Mouse (Mus musculus): ENCODE data around the gene Kif7. TPM values are rescaled to one million over a fixed set of nuclear protein-coding genes. Genes with fewer than 3 reads are reported as not detected.
A peak's percentile ranks its signal among the peaks of the same experiment; 100 is the strongest.

Kif7 gene
- total and polyA plus RNA-seq, 3 experiments = 0.80 to 1.3 (median 1.2) TPM

GRCm38 (mm10) chr7:79680231-79680630 lies 35.3 kb downstream of the Kif7 start:
- 93% methylated on average over 2 of the region's 2 CpGs for WGBS
- Histone ChIP-seq H3K79me2 (replicated peaks; ENCODE audit: control insufficient read depth, insufficient read depth, low read length) (no peaks in the 10 kb centered on the region), H3K9ac (ENCODE audit: low read depth, low read length) (no peak overlapping the region), H3K27me3 (ENCODE audit: control insufficient read depth, insufficient read depth, low read length) (no peaks in the 10 kb centered on the region), H3K4me1 (ENCODE audit: control insufficient read depth, insufficient read depth, low read length) (no peaks in the 10 kb centered on the region), H3K36me3 (ENCODE audit: control insufficient read depth, insufficient read depth, low read length) (no peaks in the 10 kb centered on the region), H3K27ac (no peak overlapping the region), H3K4me3 (no peak overlapping the region)
- intact Hi-C loops (cut with DNase I) = no loop called here
- TF ChIP-seq POLR2A (IDR thresholded peaks at IDR 0.05; ENCODE audit: insufficient read depth, low read depth, low read length) = no peak
- TF ChIP-seq EP300 (IDR thresholded peaks at IDR 0.05; ENCODE audit: insufficient read depth, low read depth, low read length) = no peak
- no peak for TF ChIP-seq CTCF (IDR thresholded peaks at IDR 0.05)
- DNase-seq = no peak

DNA sequence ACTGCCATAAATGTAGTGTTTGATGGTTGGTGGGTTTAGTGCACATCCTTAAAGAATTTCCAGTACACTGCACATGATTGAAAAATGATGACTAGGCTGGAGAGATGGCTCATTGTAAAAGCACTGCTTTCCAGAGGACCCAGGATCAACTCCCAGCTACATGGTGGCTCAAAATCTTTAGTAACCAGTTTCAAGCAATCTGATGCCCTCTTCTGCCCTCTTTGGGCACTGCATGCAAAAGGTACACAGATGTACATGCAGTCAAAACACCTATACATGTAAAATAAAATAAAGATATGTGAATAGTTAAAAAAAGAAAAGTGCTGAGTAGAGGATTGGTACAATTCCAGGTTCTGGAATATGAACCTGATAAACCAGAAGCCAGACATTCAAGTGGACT lies 36.3 kb downstream of the Kif7 start:
- no peaks in the 10 kb centered on the region for H3K36me3 ChIP-seq (ENCODE audit: control insufficient read depth, insufficient read depth, low read length)
- TF ChIP-seq POLR2A (IDR thresholded peaks at IDR 0.05; ENCODE audit: insufficient read depth, low read depth, low read length) = no peak
- TF ChIP-seq CTCF (IDR thresholded peaks at IDR 0.05) = peak; percentile 51
- no peak for TF ChIP-seq EP300 (IDR thresholded peaks at IDR 0.05; ENCODE audit: insufficient read depth, low read depth, low read length)

DNA sequence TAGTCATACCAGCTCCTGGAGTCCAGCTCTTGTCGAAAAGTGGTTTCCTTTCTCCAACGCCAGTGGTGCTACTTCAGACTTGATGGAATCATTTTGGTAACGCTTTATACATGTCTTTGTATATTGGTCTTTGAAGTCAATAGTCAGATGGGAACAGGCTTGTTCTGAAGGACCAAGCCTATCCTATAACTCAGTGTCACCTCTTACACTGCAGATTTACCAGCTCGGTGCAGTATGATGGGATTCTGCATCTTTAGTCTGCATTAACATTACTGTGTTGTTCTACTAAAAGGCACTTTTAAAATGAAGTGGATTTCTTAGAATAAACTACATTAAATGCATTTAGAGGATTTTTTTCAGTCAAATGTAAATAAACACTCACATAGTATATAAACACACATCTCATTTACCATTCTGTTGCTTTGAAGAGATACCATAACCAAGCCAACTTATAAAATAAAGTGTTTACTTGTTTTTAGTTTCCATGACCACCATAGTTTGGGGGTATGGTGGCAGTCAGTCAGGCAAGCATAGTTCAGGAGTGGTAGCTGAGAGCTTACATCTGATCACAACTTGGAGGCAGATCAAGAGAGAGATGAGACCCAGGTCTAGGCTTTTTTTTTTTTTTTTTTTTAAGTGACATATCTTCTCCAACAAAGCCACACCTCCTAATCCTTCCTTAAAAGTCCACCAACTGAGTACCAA lies 44.5 kb downstream of the Kif7 start:
- DNase-seq = no peak
- no peak overlapping the region for H3K27ac ChIP-seq
- no peak for TF ChIP-seq CTCF (IDR thresholded peaks at IDR 0.05)
- no peak for TF ChIP-seq EP300 (IDR thresholded peaks at IDR 0.05; ENCODE audit: insufficient read depth, low read depth, low read length)
- TF ChIP-seq POLR2A (IDR thresholded peaks at IDR 0.05; ENCODE audit: insufficient read depth, low read depth, low read length) = no peak
- no peak overlapping the region for H3K9ac ChIP-seq (ENCODE audit: low read depth, low read length)
- H3K4me3 ChIP-seq = no peak overlapping the region
- no peaks in the 10 kb centered on the region for H3K4me1 ChIP-seq (ENCODE audit: control insufficient read depth, insufficient read depth, low read length)
- WGBS = 94% methylated on average over 4 of the region's 4 CpGs
- intact Hi-C loops (cut with DNase I) = no loop called here
- no peaks in the 10 kb centered on the region for H3K79me2 ChIP-seq (replicated peaks; ENCODE audit: control insufficient read depth, insufficient read depth, low read length)
- H3K27me3 ChIP-seq (ENCODE audit: control insufficient read depth, insufficient read depth, low read length) = no peaks in the 10 kb centered on the region
- H3K36me3 ChIP-seq (ENCODE audit: control insufficient read depth, insufficient read depth, low read length) = no peaks in the 10 kb centered on the region

More for the DNA sequence above, 36.3 kb downstream of the Kif7 start:
- DNase-seq = no peak
- Histone ChIP-seq H3K4me1 (ENCODE audit: control insufficient read depth, insufficient read depth, low read length) (no peaks in the 10 kb centered on the region), H3K4me3 (no peak overlapping the region), H3K79me2 (replicated peaks; ENCODE audit: control insufficient read depth, insufficient read depth, low read length) (no peaks in the 10 kb centered on the region), H3K9ac (ENCODE audit: low read depth, low read length) (no peak overlapping the region), H3K27ac (no peak overlapping the region), H3K27me3 (ENCODE audit: control insufficient read depth, insufficient read depth, low read length) (no peaks in the 10 kb centered on the region)
- intact Hi-C loops (cut with DNase I) = no loop called here

- intact Hi-C loops (cut with DNase I) = no loop called here
- Histone ChIP-seq H3K4me1 (ENCODE audit: control insufficient read depth, insufficient read depth, low read length) (no peaks in the 10 kb centered on the region), H3K9ac (ENCODE audit: low read depth, low read length) (no peak overlapping the region), H3K79me2 (replicated peaks; ENCODE audit: control insufficient read depth, insufficient read depth, low read length) (no peaks in the 10 kb centered on the region), H3K27ac (no peak overlapping the region), H3K36me3 (ENCODE audit: control insufficient read depth, insufficient read depth, low read length) (no peaks in the 10 kb centered on the region), H3K4me3 (no peak overlapping the region), H3K27me3 (ENCODE audit: control insufficient read depth, insufficient read depth, low read length) (no peaks in the 10 kb centered on the region)
- DNase-seq = no peak
- TF ChIP-seq CTCF (IDR thresholded peaks at IDR 0.05) = peak; percentile 16; the same call in 1 of the 2 replicates
- no peak for TF ChIP-seq POLR2A (IDR thresholded peaks at IDR 0.05; ENCODE audit: insufficient read depth, low read depth, low read length)
- no peak for TF ChIP-seq EP300 (IDR thresholded peaks at IDR 0.05; ENCODE audit: insufficient read depth, low read depth, low read length)
Measured at GRCm38 (mm10) chr7:79666690-79667089, 48.8 kb downstream of the Kif7 start.

- Histone ChIP-seq H3K36me3 (ENCODE audit: control insufficient read depth, insufficient read depth, low read length) (no peaks in the 10 kb centered on the region), H3K27me3 (ENCODE audit: control insufficient read depth, insufficient read depth, low read length) (peaks cover 4% of the 10 kb centered on the region; the same call in 1 of the 2 replicates), H3K4me1 (ENCODE audit: control insufficient read depth, insufficient read depth, low read length) (peaks cover 2% of the 10 kb centered on the region; the same call in 1 of the 2 replicates), H3K9ac (ENCODE audit: low read depth, low read length) (no peak overlapping the region), H3K79me2 (replicated peaks; ENCODE audit: control insufficient read depth, insufficient read depth, low read length) (no peaks in the 10 kb centered on the region), H3K4me3 (no peak overlapping the region), H3K27ac (no peak overlapping the region)
- DNase-seq = no peak
- intact Hi-C loops (cut with DNase I) = loop anchor here (5.0 kb wide), 1 partner anchor 66 kb away; no protein-coding TSS in a partner anchor
- TF ChIP-seq EP300 (IDR thresholded peaks at IDR 0.05; ENCODE audit: insufficient read depth, low read depth, low read length) (no peak), POLR2A (IDR thresholded peaks at IDR 0.05; ENCODE audit: insufficient read depth, low read depth, low read length) (no peak), CTCF (IDR thresholded peaks at IDR 0.05) (no peak)
- 27% methylated on average over 5 of the region's 5 CpGs for WGBS
Measured at GRCm38 (mm10) chr7:79661253-79661890, 54.1 kb downstream of the Kif7 start.
